Mouse (Mus musculus): Measurements from ENCODE around the gene Gm10203. TPM values are rescaled to one million over a fixed set of nuclear protein-coding genes. Genes with fewer than 3 reads are reported as not detected.

Gm10203 gene
- polyA plus RNA-seq, 1 experiment from 2014 or later: not detected

DNA sequence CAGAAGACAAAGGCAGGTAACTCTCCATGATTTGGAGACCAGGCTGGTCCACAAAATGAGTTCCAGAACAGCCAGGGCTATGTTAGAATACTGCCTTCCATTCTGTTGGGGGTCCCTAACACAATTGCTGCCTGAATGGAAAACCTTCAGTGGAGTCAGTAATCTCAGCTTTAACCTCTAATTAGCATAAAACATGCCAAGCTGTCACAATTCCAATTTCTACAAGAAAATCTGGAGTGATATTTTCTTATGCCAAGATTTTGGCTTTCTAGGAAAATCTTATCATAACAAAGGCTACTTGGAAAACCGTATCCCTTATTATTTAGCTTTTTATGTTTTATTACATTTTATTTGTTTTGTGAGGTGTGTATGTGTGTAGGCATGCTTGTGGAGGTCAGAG is 26.5 kb upstream of the Gm10203 start:
- no peak for ATAC-seq (ENCODE audit: insufficient read depth)
- no peaks in the 10 kb centered on the region for H3K4me1 ChIP-seq (replicated peaks)
- H3K36me3 ChIP-seq (replicated peaks): no peaks in the 10 kb centered on the region
- H3K9ac ChIP-seq: no peak overlapping the region
- no peak overlapping the region for H3K27ac ChIP-seq (replicated peaks)
- H3K9me3 ChIP-seq (replicated peaks): no peaks in the 10 kb centered on the region
- H3K27me3 ChIP-seq: peaks cover 52% of the 10 kb centered on the region
- H3K4me2 ChIP-seq: no peak overlapping the region
- H3K4me3 ChIP-seq (replicated peaks): no peak overlapping the region
- 73% methylated on average over 1 of the region's 1 CpGs for WGBS (ENCODE audit: insufficient replicate concordance)

GRCm38 (mm10) chr6:149107615-149108014 is 22.4 kb upstream of the Gm10203 start:
- ATAC-seq (ENCODE audit: insufficient read depth): no peak
- Histone ChIP-seq H3K27me3 (peaks cover 17% of the 10 kb centered on the region), H3K9me3 (replicated peaks) (no peaks in the 10 kb centered on the region), H3K4me3 (replicated peaks) (no peak overlapping the region), H3K27ac (replicated peaks) (no peak overlapping the region), H3K36me3 (replicated peaks) (no peaks in the 10 kb centered on the region), H3K4me2 (no peak overlapping the region), H3K4me1 (replicated peaks) (no peaks in the 10 kb centered on the region), H3K9ac (no peak overlapping the region)
- 52% methylated on average over 3 of the region's 3 CpGs for WGBS (ENCODE audit: insufficient replicate concordance)

GRCm38 (mm10) chr6:149108909-149109308 is 21.1 kb upstream of the Gm10203 start:
- H3K9me3 ChIP-seq (replicated peaks): no peaks in the 10 kb centered on the region
- no peak for ATAC-seq (ENCODE audit: insufficient read depth)
- no peak overlapping the region for H3K4me3 ChIP-seq (replicated peaks)
- 48% methylated on average over 2 of the region's 2 CpGs for WGBS (ENCODE audit: insufficient replicate concordance)
- H3K4me1 ChIP-seq (replicated peaks): no peaks in the 10 kb centered on the region
- H3K27ac ChIP-seq (replicated peaks): no peak overlapping the region
- H3K36me3 ChIP-seq (replicated peaks): no peaks in the 10 kb centered on the region
- H3K9ac ChIP-seq: no peak overlapping the region
- H3K4me2 ChIP-seq: no peak overlapping the region
- H3K27me3 ChIP-seq: 0 out of 2 replicates have a peak, but pooled peaks cover 8% of the 10 kb centered on the region

DNA sequence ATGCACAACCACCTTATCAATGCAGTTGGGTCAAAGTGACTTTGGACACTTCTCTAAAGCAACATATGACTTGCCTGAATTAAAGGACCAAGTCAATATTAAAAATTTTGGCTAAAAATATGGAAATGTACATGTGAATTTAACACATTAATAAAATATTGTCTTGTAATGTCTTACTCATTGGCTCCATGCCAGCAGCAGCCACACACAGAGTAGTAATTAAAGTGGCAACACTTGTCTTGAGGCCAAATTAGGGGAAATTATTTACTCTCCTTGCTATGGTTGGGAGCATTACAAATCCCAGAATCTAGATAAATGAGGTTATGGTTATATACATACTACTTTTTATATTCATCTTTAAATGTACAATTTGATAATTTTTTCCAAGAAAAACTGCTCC is 13.0 kb upstream of the Gm10203 start:
- H3K27ac ChIP-seq (replicated peaks): no peak overlapping the region
- H3K36me3 ChIP-seq (replicated peaks): no peaks in the 10 kb centered on the region
- no peak overlapping the region for H3K4me3 ChIP-seq (replicated peaks)
- no peak overlapping the region for H3K4me2 ChIP-seq
- H3K27me3 ChIP-seq: no peaks in the 10 kb centered on the region
- no peaks in the 10 kb centered on the region for H3K9me3 ChIP-seq (replicated peaks)
- ATAC-seq (ENCODE audit: insufficient read depth): no peak
- no peak overlapping the region for H3K9ac ChIP-seq
- peaks cover 5% of the 10 kb centered on the region for H3K4me1 ChIP-seq (replicated peaks)

DNA sequence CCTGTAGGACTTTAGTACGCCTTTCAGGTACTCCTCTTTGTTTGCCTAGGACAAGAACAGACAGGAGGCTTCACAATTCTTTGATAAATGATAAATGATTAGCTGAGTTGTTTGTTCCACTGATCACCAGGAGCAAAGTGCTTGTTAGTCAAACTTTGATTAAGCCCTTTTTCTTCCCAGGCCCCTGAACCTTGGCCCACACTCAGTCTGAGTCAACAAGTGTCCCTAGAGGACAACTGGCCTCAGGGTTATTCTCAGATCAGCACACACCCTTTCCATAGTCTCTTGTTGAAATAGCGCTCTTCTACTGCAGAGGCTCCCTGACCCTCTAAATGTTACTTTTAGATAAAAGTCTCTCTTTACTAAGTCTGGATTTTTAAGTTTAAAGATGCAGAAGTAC is 11.0 kb upstream of the Gm10203 start:
- Histone ChIP-seq H3K4me2 (no peak overlapping the region), H3K4me3 (replicated peaks) (no peak overlapping the region), H3K9ac (no peak overlapping the region), H3K27ac (replicated peaks) (no peak overlapping the region), H3K4me1 (replicated peaks) (peaks cover 5% of the 10 kb centered on the region), H3K36me3 (replicated peaks) (no peaks in the 10 kb centered on the region), H3K9me3 (replicated peaks) (no peaks in the 10 kb centered on the region), H3K27me3 (no peaks in the 10 kb centered on the region)
- ATAC-seq (ENCODE audit: insufficient read depth): peak; percentile 71
- 54% methylated on average over 2 of the region's 2 CpGs for WGBS (ENCODE audit: insufficient replicate concordance)

DNA sequence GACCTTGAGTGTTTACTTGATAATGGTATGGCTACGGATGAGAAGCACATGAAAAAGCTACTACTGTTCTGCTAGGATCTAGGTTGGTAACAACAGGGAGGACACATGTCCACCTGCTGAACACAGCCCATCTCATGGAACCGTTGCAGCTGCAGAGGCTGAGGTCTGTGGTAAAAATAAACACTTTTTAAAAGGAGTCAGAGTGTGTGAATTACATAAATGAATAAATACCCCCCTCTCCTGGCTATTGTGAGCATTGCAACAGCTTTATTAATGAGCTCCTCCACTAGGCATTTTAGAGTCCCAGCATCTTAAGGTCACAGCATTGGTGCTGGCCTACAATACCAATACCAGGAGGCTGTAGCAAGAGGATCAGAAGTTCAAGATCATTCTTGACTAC is 10.1 kb upstream of the Gm10203 start:
- no peak overlapping the region for H3K4me3 ChIP-seq (replicated peaks)
- no peak for ATAC-seq (ENCODE audit: insufficient read depth)
- no peak overlapping the region for H3K4me2 ChIP-seq
- H3K27me3 ChIP-seq: no peaks in the 10 kb centered on the region
- no peak overlapping the region for H3K9ac ChIP-seq
- H3K27ac ChIP-seq (replicated peaks): 0 out of 2 replicates have a peak overlapping the region, but pooled peaks have one; percentile 38
- no peaks in the 10 kb centered on the region for H3K36me3 ChIP-seq (replicated peaks)
- WGBS (ENCODE audit: insufficient replicate concordance): 19% methylated on average over 2 of the region's 2 CpGs
- H3K9me3 ChIP-seq (replicated peaks): no peaks in the 10 kb centered on the region
- peaks cover 5% of the 10 kb centered on the region for H3K4me1 ChIP-seq (replicated peaks)

GRCm38 (mm10) chr6:149123042-149123441 is 6.9 kb upstream of the Gm10203 start:
- WGBS (ENCODE audit: insufficient replicate concordance): 61% methylated on average over 3 of the region's 3 CpGs
- Histone ChIP-seq H3K27ac (replicated peaks) (no peak overlapping the region), H3K4me3 (replicated peaks) (no peak overlapping the region), H3K4me1 (replicated peaks) (peaks cover 5% of the 10 kb centered on the region), H3K27me3 (no peaks in the 10 kb centered on the region), H3K9me3 (replicated peaks) (no peaks in the 10 kb centered on the region), H3K4me2 (no peak overlapping the region), H3K36me3 (replicated peaks) (no peaks in the 10 kb centered on the region), H3K9ac (no peak overlapping the region)
- ATAC-seq (ENCODE audit: insufficient read depth): no peak

GRCm38 (mm10) chr6:149126675-149127074 is 3.3 kb upstream of the Gm10203 start:
- 0 out of 2 replicates have a peak, but pooled peaks have one; percentile 21 for ATAC-seq (ENCODE audit: insufficient read depth)
- WGBS (ENCODE audit: insufficient replicate concordance): 55% methylated on average over 4 of the region's 4 CpGs

GRCm38 (mm10) chr6:149131111-149131510 is 1.1 kb downstream of the Gm10203 start:
- no peak for ATAC-seq (ENCODE audit: insufficient read depth)
- Histone ChIP-seq H3K9ac (no peak overlapping the region), H3K27me3 (no peaks in the 10 kb centered on the region), H3K4me2 (no peak overlapping the region), H3K36me3 (replicated peaks) (no peaks in the 10 kb centered on the region), H3K4me1 (replicated peaks) (peaks cover 11% of the 10 kb centered on the region; the same call in 1 of the 2 replicates), H3K27ac (replicated peaks) (no peak overlapping the region), H3K4me3 (replicated peaks) (no peak overlapping the region), H3K9me3 (replicated peaks) (no peaks in the 10 kb centered on the region)
- WGBS (ENCODE audit: insufficient replicate concordance): 30% methylated on average over 3 of the region's 3 CpGs

More at GRCm38 (mm10) chr6:149126675-149127074, 3.3 kb upstream of the Gm10203 start:
- no peak overlapping the region for H3K4me3 ChIP-seq (replicated peaks)
- H3K4me1 ChIP-seq (replicated peaks): no peaks in the 10 kb centered on the region
- no peak overlapping the region for H3K27ac ChIP-seq (replicated peaks)
- H3K9me3 ChIP-seq (replicated peaks): no peaks in the 10 kb centered on the region
- no peaks in the 10 kb centered on the region for H3K36me3 ChIP-seq (replicated peaks)
- H3K4me2 ChIP-seq: no peak overlapping the region
- no peak overlapping the region for H3K9ac ChIP-seq
- H3K27me3 ChIP-seq: no peaks in the 10 kb centered on the region

GRCm38 (mm10) chr6:149132311-149133077 is 2.5 kb downstream of the Gm10203 start:
- peaks cover 11% of the 10 kb centered on the region; the same call in 1 of the 2 replicates for H3K4me1 ChIP-seq (replicated peaks)
- H3K4me2 ChIP-seq: no peak overlapping the region
- H3K36me3 ChIP-seq (replicated peaks): no peaks in the 10 kb centered on the region
- WGBS (ENCODE audit: insufficient replicate concordance): 24% methylated on average over 5 of the region's 5 CpGs
- no peaks in the 10 kb centered on the region for H3K27me3 ChIP-seq
- no peak overlapping the region for H3K27ac ChIP-seq (replicated peaks)
- H3K9ac ChIP-seq: no peak overlapping the region
- no peak overlapping the region for H3K4me3 ChIP-seq (replicated peaks)
- no peak for ATAC-seq (ENCODE audit: insufficient read depth)
- H3K9me3 ChIP-seq (replicated peaks): no peaks in the 10 kb centered on the region

GRCm38 (mm10) chr6:149134391-149135150 is 4.6 kb downstream of the Gm10203 start:
- ATAC-seq (ENCODE audit: insufficient read depth): no peak
- no peak overlapping the region for H3K4me2 ChIP-seq
- H3K4me3 ChIP-seq (replicated peaks): no peak overlapping the region
- H3K36me3 ChIP-seq (replicated peaks): no peaks in the 10 kb centered on the region
- H3K27me3 ChIP-seq: no peaks in the 10 kb centered on the region
- peaks cover 11% of the 10 kb centered on the region; the same call in 1 of the 2 replicates for H3K4me1 ChIP-seq (replicated peaks)
- H3K9me3 ChIP-seq (replicated peaks): no peaks in the 10 kb centered on the region
- no peak overlapping the region for H3K27ac ChIP-seq (replicated peaks)
- 35% methylated on average over 5 of the region's 5 CpGs for WGBS (ENCODE audit: insufficient replicate concordance)
- no peak overlapping the region for H3K9ac ChIP-seq
